Mouse (Mus musculus) olfactory bulb, adult 2 months (tissue): ENCODE results near the gene Slc5a4b.

Experiments used
- CTCF ChIP-seq: fragments of 200-500 bp; IDR thresholded peaks from 2 replicates; pipeline ENCODE4 v1.5.1; 2012; ENCODE audit warnings: low read depth, mild to moderate bottlenecking, low read length, moderate library complexity; ENCODE audit not compliant: insufficient read depth
- POLR2A ChIP-seq: fragments of 200-500 bp; IDR thresholded peaks from 2 replicates; pipeline ENCODE4 v1.6.1; 2012; ENCODE audit warnings: mild to moderate bottlenecking, low read depth, low read length, moderate library complexity; ENCODE audit not compliant: insufficient read depth

DNA sequence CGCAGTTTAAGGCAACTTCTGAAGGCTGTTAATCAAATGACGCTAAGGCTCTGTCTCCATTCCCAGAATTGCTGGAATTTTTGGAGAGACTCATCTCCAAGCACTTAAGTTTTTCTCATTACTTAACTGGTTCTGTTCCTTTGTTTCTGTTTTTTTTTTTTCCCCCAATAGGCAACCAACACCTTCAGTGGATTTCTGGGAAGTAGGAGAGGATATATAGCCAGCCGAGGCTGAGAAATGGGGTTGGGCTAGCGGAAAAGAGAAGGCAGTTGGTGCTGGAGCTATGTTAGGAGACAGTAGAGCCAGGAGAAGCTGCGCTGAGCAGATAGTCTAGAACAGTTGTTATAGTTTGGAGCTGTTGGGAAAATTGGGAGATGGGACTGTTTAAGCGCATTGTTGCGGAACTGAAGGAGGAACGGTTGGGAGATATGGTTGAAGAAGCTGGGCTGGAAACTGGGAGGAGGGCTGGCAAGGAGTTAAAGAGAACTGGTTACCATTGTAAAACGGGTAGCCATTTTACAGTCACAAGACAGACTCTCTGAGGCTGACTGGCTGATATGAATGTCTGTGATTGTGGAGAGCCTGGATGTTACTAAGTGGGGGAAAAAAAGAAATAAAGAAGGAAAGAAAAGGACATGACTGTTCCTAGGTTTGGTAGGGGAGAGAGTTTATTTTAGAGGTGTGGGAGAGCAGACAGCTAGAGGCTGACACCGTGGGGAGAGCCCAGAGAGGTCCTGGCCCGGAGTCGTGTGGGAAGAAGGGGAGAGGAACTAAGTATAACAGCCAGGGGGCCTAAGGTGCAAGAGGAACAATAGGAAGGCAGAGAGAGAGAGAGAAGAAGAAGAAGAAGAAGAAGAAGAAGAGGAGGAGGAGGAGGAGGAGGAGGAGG, 83.4 kb downstream of the Slc5a4b start:
- no peak for TF ChIP-seq CTCF
- TF ChIP-seq POLR2A, result no peak
